Mouse (Mus musculus) stomach, embryonic 16.5 days (tissue): ENCODE results near the gene Gab2. TPM values are rescaled to one million over a fixed set of nuclear protein-coding genes. Genes with fewer than 3 reads are reported as not detected.
A peak's percentile ranks its signal among the peaks of the same experiment; 100 is the strongest.

Experiments used
- ATAC-seq: fragments of 200-750 bp; cut with Nextera tagmentation; 2 replicates; pipeline ENCODE4 v1.8.0; 2017; ENCODE audit warnings: moderate number of reproducible peaks, moderate TSS enrichment; ENCODE audit not compliant: insufficient read depth, low FRiP score
- H3K27ac ChIP-seq: fragments of 300-500 bp; sonication (generic); 2 replicates; pipeline ENCODE4 v1.5.1; 2014; ENCODE audit warnings: low read length
- H3K27me3 ChIP-seq: fragments of 300-500 bp; sonication (generic); 2 replicates; pipeline ENCODE4 v1.6.1; 2014; ENCODE audit warnings: low read length, control low read depth, mixed read lengths; ENCODE audit not compliant: control insufficient read depth, insufficient read depth
- H3K36me3 ChIP-seq: fragments of 300-500 bp; sonication (generic); 2 replicates; pipeline ENCODE4 v1.6.1; 2014; ENCODE audit warnings: low read length; ENCODE audit not compliant: control insufficient read depth, insufficient read depth
- H3K4me1 ChIP-seq: fragments of 300-500 bp; sonication (generic); 2 replicates; pipeline ENCODE4 v1.6.1; 2014; ENCODE audit warnings: low read length, control low read depth, mixed read lengths; ENCODE audit not compliant: control insufficient read depth, insufficient read depth
- H3K4me2 ChIP-seq: fragments of 300-500 bp; sonication (generic); 2 replicates; pipeline ENCODE4 v1.6.1; 2014; ENCODE audit warnings: low read depth, low read length, mixed read lengths
- H3K4me3 ChIP-seq: fragments of 300-500 bp; sonication (generic); replicated peaks from 2 replicates; pipeline ENCODE4 v1.5.1; 2014; ENCODE audit warnings: mild to moderate bottlenecking, low read length
- H3K9ac ChIP-seq: fragments of 300-500 bp; sonication (generic); 2 replicates; pipeline ENCODE4 v1.6.1; 2014; ENCODE audit warnings: low read length
- H3K9me3 ChIP-seq: fragments of 300-500 bp; sonication (generic); replicated peaks from 2 replicates; pipeline ENCODE4 v1.6.1; 2016; ENCODE audit warnings: low read length, control low read depth; ENCODE audit not compliant: control insufficient read depth
- WGBS: fragments of 180-500 bp; shearing (Covaris S2); extraction: QIAGEN DNeasy Blood & Tissue Kit; methylation state at CpG from one replicate; pipeline ENCODE4 v1.1.7; 2014; 5-methylcytosine and 5-hydroxymethylcytosine counted together
- polyA plus RNA-seq: library from polyadenylated mRNA; unstranded; fragments of >200 nt; fragmentation: Nextera tagmentation; extraction: Ambion mirVana; gene quantifications from 2 replicates; pipeline ENCODE4 v1.2.1, GENCODE M21; 2015

Gene Gab2
- polyA plus RNA-seq, 1 experiment from 2014 or later = 8.3 TPM

DNA sequence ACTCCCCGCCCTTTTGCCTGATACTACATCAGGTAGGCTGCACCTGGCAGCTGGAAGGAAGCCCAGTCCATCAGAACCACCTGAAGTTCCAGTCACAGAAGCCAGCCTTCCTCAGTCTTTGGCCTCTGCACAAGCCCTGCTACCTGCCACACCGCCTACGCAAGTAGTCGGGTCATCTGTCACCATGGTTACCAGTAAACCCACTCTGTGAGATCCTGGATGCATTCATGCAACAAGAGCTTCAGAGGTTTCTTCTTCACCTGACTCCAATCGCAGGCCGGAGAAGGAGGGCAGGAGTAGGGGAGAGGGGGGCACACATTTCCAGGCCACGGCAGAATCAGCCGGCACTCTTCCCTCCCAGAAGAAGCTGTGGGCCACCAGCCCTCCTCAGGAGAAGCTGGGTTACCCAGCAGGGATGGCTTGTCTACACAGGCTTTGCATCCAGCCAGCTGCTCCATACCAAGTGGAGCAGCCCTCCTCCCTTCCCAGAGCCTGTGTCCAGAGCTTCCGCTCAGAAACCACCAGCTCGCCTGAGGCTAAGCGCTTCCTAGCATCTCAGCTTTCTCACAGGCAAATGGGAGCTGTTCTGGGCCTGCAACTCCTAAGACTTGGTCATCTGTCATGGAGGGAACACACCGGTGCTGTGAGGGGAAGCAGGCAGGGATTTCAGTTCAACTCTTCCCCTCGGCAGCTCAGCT lies 247.7 kb downstream of the Gab2 start:
- H3K4me1 ChIP-seq = peaks cover 15% of the 10 kb centered on the region
- no peak overlapping the region; the same call in 1 of the 2 replicates for H3K9ac ChIP-seq
- H3K27ac ChIP-seq = no peak overlapping the region
- H3K4me3 ChIP-seq = no peak overlapping the region
- no peak overlapping the region for H3K4me2 ChIP-seq
- no peaks in the 10 kb centered on the region for H3K36me3 ChIP-seq
- no peak for ATAC-seq
- H3K27me3 ChIP-seq = peaks cover 27% of the 10 kb centered on the region
- no peaks in the 10 kb centered on the region for H3K9me3 ChIP-seq
- 68% methylated on average over 13 of the region's 13 CpGs for WGBS

- H3K4me3 ChIP-seq = no peak overlapping the region
- H3K27me3 ChIP-seq = peaks cover 22% of the 10 kb centered on the region
- H3K9me3 ChIP-seq = no peaks in the 10 kb centered on the region
- no peak overlapping the region for H3K27ac ChIP-seq
- no peak overlapping the region for H3K4me2 ChIP-seq
- peaks cover 15% of the 10 kb centered on the region for H3K4me1 ChIP-seq
- 79% methylated on average over 3 of the region's 3 CpGs for WGBS
- H3K36me3 ChIP-seq = no peaks in the 10 kb centered on the region
- no peak for ATAC-seq
- no peak overlapping the region for H3K9ac ChIP-seq
Observed at GRCm38 (mm10) chr7:97329676-97330075, 248.3 kb downstream of the Gab2 start.

DNA sequence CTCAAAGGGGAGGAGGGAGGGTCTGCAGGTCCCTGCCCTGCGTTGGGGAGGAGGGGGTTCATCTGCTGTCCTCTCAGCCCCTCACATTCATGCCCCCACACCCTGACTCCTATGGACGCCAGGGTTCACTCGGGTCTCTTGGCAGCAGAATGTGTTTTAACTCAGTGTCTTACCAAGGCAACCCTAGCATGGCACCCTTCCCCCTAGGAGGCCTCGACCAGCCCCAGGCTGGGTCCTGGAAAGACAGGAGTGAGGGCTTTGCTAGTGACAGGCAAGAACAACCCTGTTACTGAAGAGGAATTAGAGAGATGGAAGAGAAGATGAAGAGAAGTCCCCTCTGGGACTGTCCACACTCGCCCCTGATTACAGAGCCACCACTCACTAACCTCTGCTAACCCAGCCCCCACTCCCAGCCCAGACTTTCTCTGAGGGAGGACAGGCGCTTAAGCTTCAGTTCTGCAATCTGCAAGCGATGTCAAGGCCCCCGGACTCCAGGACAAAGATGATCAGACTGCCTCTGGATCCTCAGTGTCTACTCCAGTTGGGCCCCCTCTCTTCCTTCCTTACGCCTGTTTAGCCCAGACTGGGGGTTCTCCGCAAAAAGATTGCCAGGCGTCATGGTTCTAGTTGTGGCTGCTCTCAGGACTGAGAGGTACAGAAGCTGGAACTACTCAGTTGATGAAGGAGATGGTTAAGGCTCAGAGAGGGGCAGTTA lies 249.7 kb downstream of the Gab2 start:
- peak overlapping the region; percentile 97 for H3K4me3 ChIP-seq
- peaks cover 9% of the 10 kb centered on the region for H3K4me1 ChIP-seq
- no peaks in the 10 kb centered on the region for H3K9me3 ChIP-seq
- peak overlapping the region; percentile 86 for H3K4me2 ChIP-seq
- peaks cover 8% of the 10 kb centered on the region for H3K27me3 ChIP-seq
- no peak for ATAC-seq
- H3K9ac ChIP-seq = peak overlapping the region; percentile 87
- WGBS = 61% methylated on average over 11 of the region's 11 CpGs
- H3K36me3 ChIP-seq = no peaks in the 10 kb centered on the region
- H3K27ac ChIP-seq = no peak overlapping the region

- no peaks in the 10 kb centered on the region for H3K36me3 ChIP-seq
- 1% methylated on average over 65 of the region's 68 CpGs for WGBS
- H3K4me3 ChIP-seq = peak within 1 kb of the TSS; percentile 97
- H3K4me1 ChIP-seq = peaks cover 9% of the 10 kb centered on the region
- H3K4me2 ChIP-seq = peak within 1 kb of the TSS; percentile 86
- peak within 1 kb of the TSS; percentile 34; the same call in 1 of the 2 replicates for H3K27ac ChIP-seq
- ATAC-seq = peak; percentile 98
- no peaks in the 10 kb centered on the region for H3K9me3 ChIP-seq
- H3K27me3 ChIP-seq = no peaks in the 10 kb centered on the region
- peak within 1 kb of the TSS; percentile 87 for H3K9ac ChIP-seq
Observed at GRCm38 (mm10) chr7:97331726-97332666, 250.6 kb downstream of the Gab2 start, which contains the start of the genes Usp35 and Kctd21. Gene Usp35, minus strand, starts transcription at chr7:97332020. Gene Kctd21, plus strand, starts transcription at chr7:97332327.

DNA sequence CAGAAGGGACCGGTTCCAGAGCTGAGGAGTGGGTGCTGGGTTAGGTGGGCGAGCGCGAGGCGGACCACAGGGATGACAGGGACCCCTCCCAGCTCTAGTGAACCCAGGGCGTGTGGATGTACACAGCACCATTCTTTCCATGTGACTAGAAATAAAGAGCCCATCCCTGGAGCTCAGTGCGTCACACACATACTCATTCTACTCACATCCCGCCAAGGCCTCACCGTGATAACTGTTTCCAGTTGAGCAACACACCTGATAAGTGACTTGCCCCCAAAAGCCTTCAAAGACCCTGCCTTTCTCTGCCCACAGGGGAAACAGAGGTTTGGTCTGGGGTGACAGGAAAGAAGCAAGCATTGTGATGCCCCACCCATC lies 251.3 kb downstream of the Gab2 start:
- H3K27me3 ChIP-seq = no peaks in the 10 kb centered on the region
- peak overlapping the region; percentile 81 for H3K4me2 ChIP-seq
- peak overlapping the region; percentile 87 for H3K9ac ChIP-seq
- no peak overlapping the region for H3K27ac ChIP-seq
- 4% methylated on average over 9 of the region's 9 CpGs for WGBS
- H3K4me1 ChIP-seq = peaks cover 9% of the 10 kb centered on the region
- ATAC-seq = no peak
- H3K36me3 ChIP-seq = no peaks in the 10 kb centered on the region
- no peaks in the 10 kb centered on the region for H3K9me3 ChIP-seq
- H3K4me3 ChIP-seq = peak overlapping the region; percentile 97

DNA sequence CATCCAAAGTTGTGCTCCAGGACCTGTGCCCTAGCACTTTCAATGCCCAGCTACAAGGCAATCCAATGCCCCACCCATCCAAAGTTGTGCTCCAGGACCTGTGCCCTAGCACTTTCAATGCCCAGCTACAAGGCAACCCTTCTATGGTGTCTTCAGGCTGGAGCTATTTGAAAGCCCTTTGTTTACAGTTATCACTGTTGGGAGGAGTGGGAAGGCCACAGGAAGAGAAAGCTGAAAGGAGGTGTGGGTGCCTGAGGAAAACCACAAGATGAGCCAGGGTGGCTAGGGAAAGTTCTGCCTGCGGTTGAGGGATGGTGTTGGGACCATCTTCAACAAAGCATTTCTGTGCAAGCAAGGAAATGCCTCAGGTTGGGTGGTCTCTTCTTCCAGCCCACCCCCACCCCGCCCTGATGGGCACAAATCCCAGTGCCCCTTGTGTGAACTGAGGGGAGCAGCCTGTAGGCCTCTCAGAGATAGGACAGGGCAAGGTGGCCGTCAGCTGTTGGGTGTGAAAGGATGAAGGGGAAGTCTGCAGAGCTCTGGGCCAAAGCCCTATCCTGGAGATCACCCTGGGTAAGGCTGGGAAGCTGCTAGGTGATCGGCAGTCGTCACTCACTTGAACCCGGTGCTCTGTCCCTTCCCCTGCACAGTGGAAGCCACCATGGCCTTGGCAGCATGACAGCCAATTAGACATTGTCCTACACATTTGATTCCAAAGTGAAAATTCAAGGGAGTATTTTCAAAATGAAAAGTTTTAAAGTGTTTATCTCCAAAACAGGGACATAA lies 251.9 kb downstream of the Gab2 start:
- H3K4me1 ChIP-seq = peaks cover 9% of the 10 kb centered on the region
- no peak for ATAC-seq
- no peaks in the 10 kb centered on the region for H3K9me3 ChIP-seq
- peak overlapping the region; percentile 97 for H3K4me3 ChIP-seq
- H3K4me2 ChIP-seq = peak overlapping the region; percentile 81
- no peak overlapping the region for H3K27ac ChIP-seq
- H3K36me3 ChIP-seq = no peaks in the 10 kb centered on the region
- H3K27me3 ChIP-seq = no peaks in the 10 kb centered on the region
- H3K9ac ChIP-seq = no peak overlapping the region; the same call in 1 of the 2 replicates
- WGBS = 81% methylated on average over 6 of the region's 6 CpGs

DNA sequence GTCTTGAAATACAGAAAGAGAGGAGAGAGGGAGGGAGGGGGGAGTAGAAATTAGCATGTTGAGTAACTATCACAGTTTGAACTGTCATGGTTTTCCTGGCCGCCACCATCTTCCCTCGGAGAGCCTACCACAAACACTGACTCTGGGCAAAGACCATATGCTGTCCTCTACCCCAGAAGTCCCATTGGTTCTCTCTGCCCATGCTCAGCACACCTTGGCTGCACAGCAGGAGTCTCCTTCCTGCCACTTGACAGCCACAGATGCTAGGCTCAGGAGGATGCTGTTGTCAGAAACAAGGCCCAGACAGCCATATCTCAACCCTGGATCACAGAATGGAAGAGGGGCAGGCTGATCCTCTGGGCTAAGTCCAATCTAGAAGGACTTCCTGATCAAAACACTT lies 253.0 kb downstream of the Gab2 start:
- H3K9ac ChIP-seq = no peak overlapping the region
- no peak overlapping the region for H3K4me3 ChIP-seq
- peaks cover 9% of the 10 kb centered on the region for H3K4me1 ChIP-seq
- H3K9me3 ChIP-seq = no peaks in the 10 kb centered on the region
- no peak overlapping the region for H3K27ac ChIP-seq
- no peaks in the 10 kb centered on the region for H3K36me3 ChIP-seq
- 85% methylated on average over 2 of the region's 2 CpGs for WGBS
- no peaks in the 10 kb centered on the region for H3K27me3 ChIP-seq
- no peak overlapping the region for H3K4me2 ChIP-seq
- no peak for ATAC-seq

- H3K9ac ChIP-seq = no peak overlapping the region
- 94% methylated on average over 1 of the region's 1 CpGs for WGBS
- H3K27me3 ChIP-seq = no peaks in the 10 kb centered on the region
- H3K36me3 ChIP-seq = no peaks in the 10 kb centered on the region
- H3K4me3 ChIP-seq = no peak overlapping the region
- H3K9me3 ChIP-seq = no peaks in the 10 kb centered on the region
- no peak overlapping the region for H3K4me2 ChIP-seq
- ATAC-seq = no peak
- H3K27ac ChIP-seq = no peak overlapping the region
- peaks cover 9% of the 10 kb centered on the region for H3K4me1 ChIP-seq
Observed at GRCm38 (mm10) chr7:97336678-97337077, 255.3 kb downstream of the Gab2 start.
